Mouse (Mus musculus) heart, postnatal 25 days (tissue): ENCODE data around the gene Igfbp6. TPM values are rescaled to one million over a fixed set of nuclear protein-coding genes. Genes with fewer than 3 reads are reported as not detected.

Source experiments
- DNase-seq: peaks from one replicate; pipeline ENCODE4 v3.0.0; 2022; ENCODE audit warnings: low spot score
- intact Hi-C: fragments of 180-260 bp; cut with DNase I; formaldehyde crosslinking; loops from one replicate; pipeline ENCODE4 v1.15.1; 2025
- total RNA-seq, 2 experiments: library from RNA; stranded (reverse); gene quantifications; 2 replicates each; pipeline ENCODE4 v1.2.3; 2021

Gene Igfbp6
- total RNA-seq, 2 experiments from 2014 or later = 38.3 to 43.6 TPM

DNA sequence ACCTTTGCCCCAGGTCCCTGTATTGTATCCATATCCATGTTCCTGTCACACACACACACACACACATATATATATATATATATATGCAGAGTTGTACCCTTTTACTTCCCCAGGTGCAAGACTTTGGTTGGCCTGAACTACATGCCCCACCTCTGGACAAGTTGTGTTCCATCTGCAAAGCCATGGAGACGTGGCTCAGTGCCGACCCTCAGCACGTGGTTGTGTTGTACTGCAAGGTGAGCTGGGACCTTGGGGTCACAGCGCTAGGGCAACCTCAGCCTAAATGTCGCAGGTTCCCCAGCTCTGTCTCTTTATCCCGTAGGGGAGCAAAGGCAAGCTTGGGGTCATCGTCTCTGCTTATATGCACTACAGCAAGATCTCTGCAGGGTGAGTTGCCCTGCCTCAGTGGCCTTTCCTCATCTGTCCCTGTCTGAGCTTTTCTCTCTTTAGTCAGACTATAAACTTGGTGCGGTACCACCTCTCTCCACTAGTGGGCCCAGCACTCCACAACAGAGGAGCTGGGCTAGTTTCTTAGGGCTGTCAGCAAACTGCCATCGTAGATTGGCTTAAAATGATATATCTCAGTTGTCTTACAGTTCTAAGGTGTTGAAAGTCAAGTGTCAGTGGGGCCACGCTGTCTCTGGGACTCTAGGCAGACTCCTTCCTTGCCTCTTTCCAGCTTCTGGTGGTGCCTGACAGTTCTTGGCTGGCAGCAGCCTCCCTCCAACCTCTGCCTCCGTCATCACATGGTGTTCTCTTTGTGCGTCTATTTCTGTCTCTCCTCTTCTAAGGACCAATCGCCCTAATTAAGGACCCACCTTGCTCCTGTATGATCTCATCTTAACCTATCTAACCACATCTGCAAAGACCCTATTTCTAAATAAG lies 36.2 kb upstream of the Igfbp6 start:
- DNase-seq = no peak
- intact Hi-C loops = loop anchor here (1.0 to 10.0 kb wide), 2 partner anchors 38 to 297 kb away; partner anchors contain the start of gene Sp1

DNA sequence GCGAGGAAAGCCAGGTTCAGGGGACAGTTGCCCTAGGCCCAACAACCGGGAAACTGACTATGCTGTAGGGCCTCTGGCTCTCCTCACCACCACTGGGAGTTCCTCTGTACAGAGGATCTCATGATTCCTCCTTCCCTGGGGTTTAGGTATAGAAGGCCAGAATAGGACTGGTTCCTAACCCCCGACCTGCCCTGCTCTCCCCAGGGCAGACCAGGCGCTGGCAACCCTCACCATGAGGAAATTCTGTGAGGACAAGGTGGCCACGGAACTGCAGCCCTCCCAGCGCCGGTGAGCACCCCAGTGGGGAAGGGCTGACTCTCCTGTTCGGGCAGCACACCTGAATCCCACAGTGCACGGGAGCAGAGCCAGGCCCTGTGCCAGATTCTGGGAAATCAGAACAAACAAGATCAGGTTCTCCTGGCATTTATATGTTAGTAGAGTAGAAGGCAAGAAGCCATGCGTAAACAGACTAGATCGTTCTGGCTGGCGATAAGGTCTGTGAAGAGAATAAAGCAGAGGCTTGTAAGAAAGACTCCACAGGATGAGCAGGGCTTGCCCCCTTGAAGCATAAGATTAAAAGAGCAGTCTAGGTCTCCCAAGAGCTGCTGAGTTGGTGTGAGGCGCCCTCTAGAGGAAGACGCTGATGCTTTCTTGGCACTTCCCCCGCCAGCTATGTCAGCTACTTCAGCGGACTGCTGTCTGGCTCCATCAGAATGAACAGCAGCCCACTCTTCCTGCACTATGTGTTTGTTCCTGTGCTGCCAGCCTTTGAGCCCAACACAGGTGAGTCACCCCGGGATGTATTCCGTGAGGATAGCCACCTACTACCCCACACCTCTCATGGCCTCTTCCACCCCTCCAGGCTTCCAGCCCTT lies 35.3 kb upstream of the Igfbp6 start:
- no peak for DNase-seq
- intact Hi-C loops = loop anchor here (1.0 to 10.0 kb wide), 2 partner anchors 37 to 296 kb away; partner anchors contain the start of gene Sp1

DNA sequence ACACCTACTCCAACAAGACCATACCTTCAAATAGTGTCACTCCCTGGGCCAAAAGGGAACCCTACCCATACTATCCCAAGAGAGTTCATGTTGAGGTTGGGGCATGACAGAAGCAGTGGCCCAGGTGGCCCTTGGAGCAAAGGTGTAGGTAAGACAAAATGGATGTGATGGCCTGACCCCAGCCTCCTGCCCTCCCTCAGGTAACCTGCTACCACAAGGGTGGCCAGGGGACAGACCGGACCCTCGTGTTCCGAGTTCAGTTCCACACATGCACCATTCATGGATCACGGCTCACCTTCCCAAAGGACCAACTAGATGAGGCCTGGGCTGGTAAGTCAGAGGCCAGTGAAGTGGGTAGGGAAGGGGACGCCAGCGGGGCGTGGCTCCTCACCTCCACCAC lies 33.9 kb upstream of the Igfbp6 start:
- intact Hi-C loops = no loop called here
- no peak for DNase-seq

DNA sequence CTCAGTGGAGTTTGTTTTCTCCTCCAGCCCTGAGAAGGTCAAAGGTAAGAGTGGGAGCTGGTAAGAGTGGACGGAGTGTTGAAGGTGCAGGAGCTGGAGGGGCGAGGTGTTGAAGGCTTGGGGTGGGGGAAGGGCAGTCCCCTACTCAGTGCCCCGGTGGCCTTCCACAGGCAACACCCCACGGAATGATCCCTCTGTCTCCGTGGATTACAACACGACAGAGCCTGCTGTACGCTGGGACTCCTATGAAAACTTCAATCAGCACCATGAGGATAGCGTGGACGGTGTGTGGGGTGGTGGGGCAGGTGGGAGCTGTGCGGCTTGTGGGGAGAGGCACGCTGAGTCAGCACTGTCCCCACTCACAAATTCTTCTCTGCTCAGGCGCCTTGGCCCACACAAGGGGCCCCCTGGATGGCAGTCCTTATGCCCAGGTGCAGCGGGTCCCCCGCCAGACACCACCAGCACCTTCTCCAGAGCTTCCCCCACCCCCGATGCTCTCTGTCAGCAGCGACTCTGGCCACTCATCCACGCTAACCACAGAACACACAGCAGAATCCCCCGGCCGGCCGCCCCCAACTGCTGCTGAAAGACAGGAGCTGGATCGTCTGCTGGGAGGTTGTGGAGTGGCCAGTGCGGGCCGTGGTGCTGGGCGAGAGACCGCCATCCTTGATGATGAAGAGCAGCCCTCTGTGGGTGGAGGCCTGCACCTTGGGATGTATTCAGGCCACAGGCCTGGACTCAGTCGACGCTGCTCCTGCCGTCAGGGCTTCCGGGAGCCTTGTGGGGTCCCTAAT lies 33.3 kb upstream of the Igfbp6 start:
- DNase-seq = no peak
- intact Hi-C loops = no loop called here

DNA sequence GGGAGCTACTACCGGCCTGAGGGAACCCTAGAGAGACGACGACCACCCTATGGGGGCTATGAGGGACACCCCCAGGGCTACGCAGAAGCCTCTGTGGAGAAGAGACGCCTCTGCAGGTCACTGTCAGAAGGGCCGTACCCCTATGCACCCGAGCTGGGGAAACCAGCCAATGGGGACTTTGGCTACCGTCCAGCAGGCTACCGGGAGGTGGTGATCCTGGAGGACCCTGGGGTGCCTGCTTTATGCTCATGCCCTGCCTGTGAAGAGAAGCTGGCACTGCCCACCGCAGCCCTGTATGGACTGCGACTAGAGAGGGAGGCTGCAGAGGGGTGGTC lies 32.7 kb upstream of the Igfbp6 start:
- intact Hi-C loops = no loop called here
- no peak for DNase-seq

DNA sequence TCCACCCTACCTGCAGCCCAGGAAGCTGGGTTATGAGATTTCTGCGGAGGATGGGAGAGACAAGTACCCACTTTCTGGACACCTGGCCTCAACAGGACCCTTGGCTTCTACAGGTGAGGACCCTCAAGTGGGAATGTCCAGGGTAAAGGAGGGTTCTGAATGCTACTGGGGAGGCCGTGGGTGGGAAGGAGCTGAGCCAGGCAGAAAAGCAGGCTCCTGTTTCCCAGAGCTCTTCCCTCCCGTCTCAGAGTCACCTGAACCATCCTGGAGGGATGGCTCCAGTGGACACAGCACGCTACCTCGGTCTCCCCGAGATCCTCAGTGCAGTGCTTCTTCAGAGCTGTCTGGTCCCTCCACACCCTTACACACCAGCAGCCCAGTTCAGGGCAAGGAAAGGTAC lies 32.0 kb upstream of the Igfbp6 start:
- DNase-seq = no peak
- intact Hi-C loops = no loop called here

DNA sequence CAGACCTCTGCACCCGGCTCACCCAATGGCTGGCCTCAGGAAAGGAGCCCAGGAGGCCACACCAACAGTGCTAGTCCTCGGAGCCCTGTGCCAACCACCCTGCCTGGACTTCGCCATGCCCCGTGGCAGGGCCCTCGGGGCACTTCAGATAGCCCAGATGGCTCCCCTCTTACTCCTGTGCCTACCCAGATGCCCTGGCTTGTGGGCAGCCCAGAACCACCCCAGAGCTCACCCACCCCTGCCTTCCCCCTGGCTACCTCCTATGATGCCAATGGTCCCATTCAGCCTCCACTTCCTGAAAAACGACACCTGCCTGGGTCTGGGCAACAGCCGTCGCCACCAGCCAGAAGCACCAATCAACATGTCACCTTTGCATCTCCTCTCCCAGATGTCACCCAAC lies 31.3 kb upstream of the Igfbp6 start:
- no peak for DNase-seq
- intact Hi-C loops = no loop called here

DNA sequence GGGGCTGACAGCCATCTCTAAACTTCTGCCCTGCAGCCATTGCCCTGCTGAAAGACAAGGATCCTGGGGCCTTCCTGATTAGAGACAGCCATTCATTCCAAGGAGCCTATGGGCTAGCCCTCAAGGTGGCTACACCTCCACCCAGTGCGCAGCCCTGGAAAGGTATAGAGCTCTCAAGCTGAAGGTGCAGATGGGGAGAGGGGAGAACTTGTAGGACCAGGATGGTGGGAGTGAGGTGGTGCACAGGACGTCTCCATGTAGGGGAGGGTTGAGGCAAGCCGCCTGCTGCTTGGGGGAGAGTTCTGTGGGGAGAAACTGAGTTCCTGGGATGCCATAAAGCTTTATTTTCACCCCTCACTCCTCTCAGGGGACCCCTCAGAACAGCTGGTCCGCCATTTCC lies 30.5 kb upstream of the Igfbp6 start:
- intact Hi-C loops = no loop called here

DNA sequence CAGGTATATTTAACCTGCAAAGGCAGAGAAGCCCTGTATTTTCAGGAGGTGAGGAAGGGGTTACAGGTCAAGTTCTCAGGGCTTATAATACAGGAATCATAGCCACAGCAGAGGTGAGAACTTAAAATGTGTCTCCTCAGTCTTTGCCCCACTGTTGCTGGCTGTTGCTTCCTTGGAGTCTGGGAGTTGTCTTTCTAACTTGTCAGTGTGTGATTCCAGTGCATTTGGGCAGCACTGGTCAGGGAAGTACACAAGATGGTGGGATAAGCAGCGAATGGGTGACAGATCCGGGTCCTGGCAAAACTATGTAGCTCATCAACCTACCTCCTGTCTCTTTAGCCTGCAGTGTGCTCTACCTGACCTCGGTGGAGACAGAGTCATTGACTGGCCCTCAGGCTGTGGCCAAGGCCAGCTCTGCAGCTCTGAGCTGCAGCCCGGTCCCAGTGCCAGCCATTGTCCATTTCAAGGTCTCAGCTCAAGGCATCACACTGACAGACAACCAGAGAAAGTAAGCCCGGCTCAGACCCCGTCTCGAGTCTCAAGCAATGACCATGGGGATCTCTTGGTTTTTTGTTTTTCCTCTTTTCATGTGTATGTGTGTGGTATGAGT lies 29.4 kb upstream of the Igfbp6 start:
- no peak for DNase-seq
- intact Hi-C loops = no loop called here

More for the DNA sequence above, 30.5 kb upstream of the Igfbp6 start:
- DNase-seq = no peak

DNA sequence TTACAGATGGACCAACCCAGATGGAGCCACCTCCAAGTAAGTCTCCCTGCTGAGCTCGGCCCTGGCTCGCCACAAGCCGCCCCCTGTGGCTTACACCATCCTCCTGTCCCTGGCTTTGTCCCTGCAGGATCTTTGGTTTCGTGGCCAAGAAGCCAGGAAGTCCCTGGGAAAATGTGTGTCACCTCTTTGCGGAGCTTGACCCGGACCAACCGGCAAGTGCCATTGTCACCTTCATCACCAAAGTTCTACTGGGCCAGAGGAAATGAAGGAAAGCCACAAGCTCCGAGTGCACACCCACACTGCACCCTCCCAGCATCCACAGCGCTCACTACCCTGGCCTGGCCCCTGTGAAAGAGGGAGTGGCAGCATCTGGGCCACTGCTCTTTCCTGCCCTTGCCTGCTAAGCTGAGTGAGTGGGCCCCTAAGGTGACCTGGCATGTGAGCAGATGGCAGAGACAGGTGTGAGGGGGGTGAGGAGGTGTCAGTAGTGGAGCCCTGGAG lies 28.4 kb upstream of the Igfbp6 start:
- intact Hi-C loops = loop anchor here (2.0 kb wide), 1 partner anchor 31 kb away; no protein-coding TSS in a partner anchor
- DNase-seq = no peak

DNA sequence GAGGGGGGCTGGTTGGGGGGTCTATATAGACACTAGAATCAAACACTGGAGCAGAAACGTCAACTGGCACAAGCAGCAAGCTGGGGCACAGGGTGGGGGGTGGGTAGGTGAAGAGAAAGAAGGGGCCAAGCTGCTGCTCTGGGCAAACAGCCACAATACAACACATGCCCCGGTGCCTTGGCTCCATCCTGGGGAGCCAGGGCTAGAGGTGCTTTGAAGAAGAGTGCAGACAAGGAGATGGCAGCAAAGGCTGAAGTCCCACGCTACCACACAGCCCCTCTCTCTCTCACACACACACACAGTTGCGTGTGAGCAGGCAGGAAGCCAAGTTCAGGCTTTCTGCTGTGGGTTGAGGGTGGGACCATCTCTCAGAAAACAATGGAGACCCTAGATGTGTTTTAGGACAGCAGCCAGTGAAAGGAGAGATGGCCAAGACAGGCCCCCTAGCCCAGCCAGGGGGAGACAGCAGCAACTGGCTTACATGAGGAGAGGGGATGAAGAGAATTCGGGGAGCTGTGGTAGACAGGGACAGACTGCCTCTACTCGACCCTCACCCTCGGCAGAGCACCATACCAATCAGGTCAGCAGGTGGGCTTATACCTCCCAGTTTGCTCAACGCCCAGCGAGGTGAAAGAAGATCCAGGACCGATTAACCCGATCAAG lies 27.3 kb upstream of the Igfbp6 start:
- intact Hi-C loops = loop anchor here (2.0 kb wide), 1 partner anchor 30 kb away; no protein-coding TSS in a partner anchor
- DNase-seq = no peak

DNA sequence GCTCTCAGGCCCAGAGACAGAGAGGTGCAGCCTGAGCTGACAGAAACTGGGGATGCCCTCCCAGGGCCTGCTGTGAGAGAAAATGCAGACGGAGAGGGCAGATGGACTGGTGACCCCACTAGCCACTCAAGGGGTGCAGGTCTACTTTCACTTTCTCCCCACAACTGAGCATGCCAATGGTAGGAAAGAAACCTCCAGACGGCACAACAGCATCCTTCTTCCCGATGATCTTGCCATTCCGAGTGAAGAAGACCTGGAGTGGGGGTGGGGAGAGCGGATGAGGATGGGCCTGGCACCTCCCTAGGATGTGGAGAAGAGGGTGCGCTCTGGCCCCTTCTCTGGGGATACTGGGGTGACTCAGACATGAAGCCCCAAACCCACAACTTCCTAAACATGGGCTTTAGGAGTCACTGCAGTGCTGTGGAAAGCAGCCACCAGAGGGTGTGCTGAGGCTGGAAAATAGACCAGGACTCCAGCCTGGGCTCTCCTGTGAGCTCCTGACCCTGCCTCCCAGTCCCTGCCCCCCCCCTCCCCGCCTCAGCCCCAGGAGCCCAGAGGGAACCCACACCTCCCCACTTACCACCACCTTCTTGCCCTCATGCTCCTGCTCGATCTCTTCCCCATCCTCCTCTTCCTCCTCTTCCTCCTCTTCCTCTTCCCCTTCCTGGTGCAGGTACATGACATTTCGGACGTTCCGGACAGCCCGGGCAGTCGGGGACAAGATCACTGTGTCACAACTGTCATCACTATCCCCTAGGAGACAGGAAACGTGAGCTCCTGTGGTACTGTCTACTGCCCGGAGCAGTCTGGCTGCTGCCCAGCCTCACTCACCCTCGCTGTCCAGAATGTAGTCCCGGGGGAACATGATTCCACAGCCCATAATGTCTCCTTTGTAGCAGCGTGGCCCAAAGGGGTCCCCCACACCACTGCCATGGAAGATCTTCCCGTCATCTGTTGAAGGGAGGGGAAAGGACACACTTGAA lies 26.4 kb upstream of the Igfbp6 start:
- intact Hi-C loops = loop anchor here (2.0 kb wide), 1 partner anchor 29 kb away; no protein-coding TSS in a partner anchor
- DNase-seq = no peak

DNA sequence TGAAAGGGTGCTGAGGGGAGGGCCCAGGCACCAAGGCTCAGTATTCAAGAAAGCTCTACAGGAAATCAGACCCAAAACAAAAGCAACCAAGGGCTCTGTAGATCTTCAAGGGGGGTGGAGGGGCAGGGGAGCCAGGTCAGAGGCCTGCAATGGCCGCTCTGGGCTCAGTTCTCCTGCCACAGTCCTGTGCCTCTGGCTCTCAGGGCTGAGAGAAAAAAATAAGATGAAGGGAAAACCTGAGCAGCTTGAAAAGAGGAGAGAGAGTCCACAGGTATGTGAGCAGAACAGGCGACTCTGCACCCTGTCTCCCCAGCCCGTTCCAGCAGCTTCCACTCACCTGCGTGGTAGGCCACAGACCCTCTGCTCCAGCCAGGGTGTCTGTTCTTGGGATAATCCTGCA lies 25.6 kb upstream of the Igfbp6 start:
- intact Hi-C loops = no loop called here
- no peak for DNase-seq

DNA sequence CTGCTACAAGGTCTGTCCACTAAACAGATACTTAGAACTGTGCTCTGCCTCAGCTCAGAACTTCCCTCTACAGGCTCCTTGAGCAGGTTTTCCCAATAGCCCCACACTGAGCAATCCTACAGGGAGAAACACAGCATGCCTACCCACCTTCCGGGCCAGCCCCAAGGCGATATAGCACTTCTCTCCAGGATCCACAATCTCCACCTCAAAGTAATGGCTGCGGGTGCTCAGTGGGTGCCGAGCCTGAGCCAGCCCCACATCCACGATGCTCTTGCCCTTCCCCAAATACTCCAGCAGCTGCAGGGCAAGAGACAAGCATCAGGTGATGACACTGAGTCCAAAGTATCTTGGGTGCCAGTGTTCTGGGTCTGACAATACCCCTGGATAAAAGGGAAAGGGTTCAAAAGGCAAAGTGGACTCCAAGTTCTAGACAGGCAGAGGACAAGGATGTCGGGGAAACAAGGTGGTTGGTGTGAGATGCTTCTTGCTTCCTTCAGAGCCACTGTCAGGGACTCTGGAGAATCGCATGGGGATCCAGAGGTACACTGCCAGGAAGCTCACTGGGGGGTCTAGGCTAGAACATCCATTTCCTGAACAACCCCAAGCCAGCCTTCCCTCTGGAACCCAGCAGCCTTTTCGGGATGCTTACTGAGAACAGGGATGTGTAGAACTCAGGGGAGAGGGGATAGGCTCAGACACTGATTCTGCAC lies 24.9 kb upstream of the Igfbp6 start:
- intact Hi-C loops = no loop called here
- no peak for DNase-seq

DNA sequence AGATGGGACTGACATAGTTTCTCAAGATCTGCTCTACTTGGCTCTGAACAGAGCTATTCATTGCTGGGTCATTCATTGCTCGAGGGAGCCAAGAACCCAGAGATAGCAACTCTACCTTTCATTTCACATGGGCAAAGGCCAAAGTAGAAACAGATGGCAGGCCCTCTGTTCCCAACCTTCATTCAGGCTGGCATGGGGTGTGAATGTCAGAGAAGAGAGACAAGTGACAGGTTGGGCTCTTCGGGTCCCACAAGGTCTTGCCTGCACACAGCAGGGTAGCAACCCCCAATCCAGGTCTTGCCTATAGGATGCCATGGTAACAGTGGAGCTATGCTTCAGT lies 24.4 kb upstream of the Igfbp6 start:
- intact Hi-C loops = no loop called here

DNA sequence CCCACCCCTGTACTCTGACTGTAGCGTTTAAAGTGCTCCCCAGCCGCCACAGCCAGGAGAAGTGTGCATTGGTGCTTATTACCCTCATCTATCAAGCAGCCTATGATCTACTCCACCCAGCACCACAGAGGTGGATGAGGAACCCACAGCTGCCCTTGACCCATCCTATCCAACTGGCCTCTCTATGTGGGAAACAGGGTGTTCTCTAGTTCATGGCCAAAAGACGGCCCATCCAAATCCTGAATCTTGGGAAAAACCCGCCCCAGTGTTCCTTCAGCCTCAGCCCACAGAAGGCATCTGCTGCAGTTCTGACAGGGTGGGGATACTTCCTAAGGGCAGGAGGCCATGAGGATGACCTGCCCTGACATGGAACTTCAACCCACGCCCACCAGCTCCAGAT lies 23.6 kb upstream of the Igfbp6 start:
- DNase-seq = no peak
- intact Hi-C loops = no loop called here

More for the DNA sequence above, 24.4 kb upstream of the Igfbp6 start:
- DNase-seq = no peak

DNA sequence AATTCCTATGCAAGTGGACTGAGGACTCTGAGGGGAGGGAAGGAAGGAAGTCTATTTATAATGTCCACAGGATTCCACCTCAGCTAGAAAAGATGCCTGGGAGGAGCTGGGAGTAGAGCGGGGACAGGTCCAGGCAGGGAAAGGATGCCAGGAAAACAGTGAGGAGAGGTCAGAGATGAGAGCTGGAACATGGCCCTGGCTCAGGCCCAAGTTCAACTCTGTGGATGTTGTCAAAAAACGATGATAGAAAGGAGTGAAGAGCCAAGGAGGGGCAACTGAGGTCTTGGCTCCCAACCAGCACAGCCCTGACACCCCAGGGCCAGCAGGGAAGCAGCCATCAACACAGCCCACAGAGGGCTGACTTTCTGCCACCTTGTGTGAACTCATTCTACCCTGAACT lies 17.9 kb upstream of the Igfbp6 start:
- intact Hi-C loops = no loop called here
- DNase-seq = no peak
